Mouse (Mus musculus): ENCODE measurements around the gene Zscan5b. TPM values are rescaled to one million over a fixed set of nuclear protein-coding genes. Genes with fewer than 3 reads are reported as not detected.

Gene Zscan5b
- total RNA-seq, 2 experiments from 2014 or later: not detected

Other genes starting within 250 kb of the Zscan5b start
- gene Vmn1r65, start 211.3 kb upstream of the Zscan5b start, total RNA-seq (2021): not detected
- not detected for gene Nlrp4c, start 177.1 kb upstream of the Zscan5b start, total RNA-seq (2021)
- 10 to 100 TPM; 38.9 to 52.0 TPM for gene Zfp787, start 66.3 kb upstream of the Zscan5b start, total RNA-seq (2021)
- gene Zfp444, start 50.1 kb upstream of the Zscan5b start, total RNA-seq (2021): 10 to 100 TPM; 11.8 to 12.5 TPM
- gene Galp, start 25.2 kb upstream of the Zscan5b start, total RNA-seq (2021): not detected
- gene Epp13, start 30.4 kb downstream of the Zscan5b start, total RNA-seq (2021): not detected
- gene Zfp667, start 64.3 kb downstream of the Zscan5b start, total RNA-seq (2021): 1 to 10 TPM; 5.2 to 5.9 TPM
- gene Zfp583, start 109.0 kb downstream of the Zscan5b start, total RNA-seq (2021): 1 to 10 TPM; 1.2 to 1.9 TPM
- under 1 TPM; 0.37 to 0.47 TPM for gene Gm3854, start 121.5 kb downstream of the Zscan5b start, total RNA-seq (2021)
- 1 to 10 TPM; 1.8 to 2.0 TPM for gene Zfp78, start 141.0 kb downstream of the Zscan5b start, total RNA-seq (2021)
- 1 to 10 TPM; 7.1 to 7.5 TPM for gene Zfp28, start 161.0 kb downstream of the Zscan5b start, total RNA-seq (2021)
- gene Smim17, start 176.4 kb downstream of the Zscan5b start, total RNA-seq (2021): under 1 TPM in 1 of 2 experiments, not detected in 1; 0.44 TPM
- not detected for gene Gm20715, start 188.0 kb downstream of the Zscan5b start, total RNA-seq (2021)
- gene Olfr1344, start 216.4 kb downstream of the Zscan5b start, total RNA-seq (2021): not detected
- gene Olfr1336, start 233.9 kb downstream of the Zscan5b start, total RNA-seq (2021): not detected
- gene Olfr1346, start 244.8 kb downstream of the Zscan5b start, total RNA-seq (2021): not detected

Data from gastrocnemius, postnatal 4 days (tissue).